Mouse (Mus musculus) adrenal gland, postnatal 36 days (tissue): ENCODE measurements at regions not wholly inside any gene's neighbourhood (a gene's known extent, or its start where the extent isn't known, plus 50 kb on each side); places are given as distances from the start of the nearest gene placed in this dataset.
A peak's percentile ranks its signal among the peaks of the same experiment; 100 is the strongest.

ENCODE experiments used
- DNase-seq, 2 experiments: peaks; one replicate each; pipeline ENCODE4 v3.0.0; 2021; ENCODE audit warnings: mixed read lengths in 1 of 2

- DNase-seq = no peak
Observed at GRCm38 (mm10) chr15:88213356-88213755, 386.7 kb upstream of the Zdhhc25 start.

DNA sequence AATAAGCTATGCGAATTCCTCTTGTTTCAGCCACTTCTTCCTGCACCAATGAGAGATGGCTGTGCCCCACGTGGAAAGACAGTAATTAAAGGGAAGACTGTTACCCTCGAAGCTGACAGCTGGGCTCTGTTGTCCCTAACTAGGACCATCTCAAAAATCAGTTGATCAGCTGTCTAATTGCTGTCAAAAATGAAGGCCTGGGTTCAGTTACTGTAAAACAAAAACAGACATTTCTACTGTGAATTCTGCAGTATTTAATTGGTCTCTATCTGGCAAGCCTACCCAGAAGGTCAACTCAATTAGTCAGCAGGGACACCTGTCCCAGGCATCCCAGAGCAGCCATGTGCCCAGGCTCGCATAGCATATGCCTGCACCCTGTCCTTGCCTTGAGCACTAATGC is 385.8 kb upstream of the Zdhhc25 start:
- DNase-seq = no peak

GRCm38 (mm10) chr15:88229456-88229855 is 370.6 kb upstream of the Zdhhc25 start:
- no peak for DNase-seq

GRCm38 (mm10) chr15:88244606-88245005 is 355.5 kb upstream of the Zdhhc25 start:
- DNase-seq = no peak

- no peak for DNase-seq
Observed at GRCm38 (mm10) chr15:88245496-88246246, 354.4 kb upstream of the Zdhhc25 start.

DNA sequence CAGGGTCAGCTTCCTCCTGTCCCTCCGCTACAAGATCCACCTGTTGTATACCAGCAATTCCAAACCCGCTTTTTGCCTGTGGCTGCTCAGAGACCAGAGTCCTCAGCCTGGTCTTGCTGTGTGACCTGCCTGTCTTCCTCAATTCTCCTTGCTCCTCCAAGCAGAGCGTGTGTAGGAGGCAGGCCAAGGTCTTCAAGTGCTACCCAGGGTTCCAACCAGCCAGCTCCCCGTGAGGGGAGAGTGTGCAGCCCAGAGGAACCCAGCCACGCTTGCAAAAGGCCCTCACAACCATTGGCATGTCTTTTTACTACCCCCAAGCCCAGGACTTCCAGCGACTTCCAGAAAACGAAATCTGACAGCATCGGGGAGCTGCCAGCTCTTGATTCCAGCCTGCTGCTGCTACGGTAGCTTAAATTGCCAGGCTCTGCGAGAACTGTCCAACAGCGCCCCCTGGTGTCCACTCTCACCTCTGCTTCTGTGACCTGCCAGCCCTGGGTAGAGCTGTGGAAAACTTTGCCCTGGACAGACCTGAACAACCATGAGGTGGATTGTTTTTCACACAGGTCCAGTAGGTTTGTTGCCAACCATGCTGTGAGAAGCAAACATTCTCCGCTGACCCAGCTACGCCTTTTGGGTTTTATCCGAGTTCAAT is 352.0 kb upstream of the Zdhhc25 start:
- DNase-seq = peak; percentile 89 to 91

GRCm38 (mm10) chr15:88288051-88288450 is 312.1 kb upstream of the Zdhhc25 start:
- DNase-seq = no peak

GRCm38 (mm10) chr15:88288696-88289095 is 311.4 kb upstream of the Zdhhc25 start:
- no peak for DNase-seq

DNA sequence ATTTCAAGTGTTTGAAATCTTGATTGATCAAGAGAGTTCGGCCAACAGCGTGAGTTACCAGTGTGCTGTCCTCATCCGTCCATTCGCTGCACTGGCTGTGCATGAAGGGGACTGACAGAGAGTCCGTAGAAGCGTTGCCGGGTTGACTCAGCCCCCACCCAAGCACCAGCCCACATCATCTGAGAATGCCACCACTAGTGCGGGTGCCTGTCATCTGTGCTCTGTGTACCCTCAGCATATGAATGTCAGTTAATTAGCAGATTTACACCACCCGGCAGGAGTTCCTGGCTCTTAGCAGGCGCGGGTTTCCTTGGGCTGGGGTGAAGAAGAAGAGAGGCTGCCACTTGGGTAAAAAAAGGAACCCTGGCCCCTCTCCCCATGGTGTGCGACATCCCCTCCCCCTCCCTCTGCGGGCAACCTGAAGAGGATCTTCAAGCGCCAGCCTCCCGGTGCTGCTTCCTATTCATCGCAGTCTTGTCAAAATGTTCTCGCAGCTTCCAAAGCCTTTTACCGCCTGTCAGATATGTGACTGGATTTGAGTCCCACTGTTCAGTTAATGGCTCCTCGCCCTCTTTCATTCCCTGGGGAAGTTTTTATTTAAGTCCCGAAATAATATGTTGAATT is 309.2 kb upstream of the Zdhhc25 start:
- DNase-seq = no peak

DNA sequence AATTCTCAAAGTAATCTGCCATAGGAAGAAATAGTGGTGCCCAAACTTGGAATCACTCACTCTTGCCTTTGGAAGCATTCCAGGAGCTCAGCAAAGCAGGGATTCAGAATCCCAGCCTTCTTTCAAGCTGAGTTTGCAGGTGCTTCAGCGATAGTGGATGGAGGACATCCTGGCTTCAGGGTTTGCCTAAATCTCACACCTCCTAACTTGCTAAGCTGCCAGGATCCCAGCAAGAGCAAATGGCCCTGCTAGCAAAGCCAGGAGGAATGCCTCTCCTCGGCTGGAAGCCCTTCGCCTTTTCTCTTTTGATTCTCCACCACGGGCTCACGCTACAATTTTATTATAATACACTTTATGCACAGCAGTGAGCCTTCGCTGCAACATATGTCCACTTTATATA is 301.0 kb upstream of the Zdhhc25 start:
- DNase-seq = no peak

DNA sequence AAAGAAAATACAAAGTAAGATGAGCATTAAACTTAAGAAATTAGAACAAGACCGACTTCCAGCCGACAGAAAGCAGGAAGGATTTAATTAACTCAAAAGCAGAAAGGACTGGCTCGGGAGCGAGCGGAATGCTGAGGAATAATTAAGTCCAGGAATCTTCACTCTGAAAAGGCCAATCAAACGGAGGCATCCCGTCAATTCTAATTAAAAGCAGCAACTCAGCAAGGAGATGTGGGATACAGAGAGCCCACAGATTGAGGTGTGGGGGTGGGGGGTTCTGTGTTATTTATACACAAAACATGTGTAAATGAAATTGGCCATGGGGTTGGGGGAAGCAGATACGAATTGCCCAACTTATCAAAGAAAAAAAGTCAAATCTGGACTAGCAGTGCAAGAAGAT is 288.9 kb upstream of the Zdhhc25 start:
- DNase-seq = no peak

DNA sequence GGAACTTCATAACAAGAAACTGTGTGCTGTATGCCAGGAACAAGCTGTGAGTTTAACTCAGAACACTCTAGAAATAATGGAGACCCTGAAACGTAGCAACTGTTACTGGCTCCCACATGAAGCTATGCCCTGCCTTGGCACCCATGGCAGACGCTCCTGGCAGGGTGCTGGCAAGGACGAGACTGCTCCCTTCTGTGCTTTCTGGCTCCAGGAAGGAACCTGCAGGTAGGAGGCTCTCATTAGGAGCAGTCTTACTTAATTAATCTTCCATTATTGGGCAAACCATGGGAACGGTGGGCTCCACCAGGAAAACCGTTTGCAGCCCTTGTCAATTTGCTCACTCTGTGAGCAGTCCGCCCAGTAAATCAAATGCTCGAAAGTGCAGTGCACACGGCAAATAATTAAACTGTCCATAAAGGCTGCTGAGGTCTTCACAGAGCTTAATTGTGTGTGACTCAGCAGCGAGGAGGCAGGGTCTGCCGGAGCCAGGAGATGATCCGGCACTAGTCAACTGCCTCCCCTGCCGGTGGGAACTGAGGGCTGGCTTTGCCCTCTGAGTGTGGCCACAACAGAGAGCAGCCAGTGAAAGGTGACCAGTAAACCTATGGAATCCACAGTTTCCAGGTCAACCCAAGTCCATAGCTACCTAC is 285.2 kb upstream of the Zdhhc25 start:
- no peak for DNase-seq

GRCm38 (mm10) chr15:88318048-88318447 is 282.1 kb upstream of the Zdhhc25 start:
- DNase-seq = no peak

DNA sequence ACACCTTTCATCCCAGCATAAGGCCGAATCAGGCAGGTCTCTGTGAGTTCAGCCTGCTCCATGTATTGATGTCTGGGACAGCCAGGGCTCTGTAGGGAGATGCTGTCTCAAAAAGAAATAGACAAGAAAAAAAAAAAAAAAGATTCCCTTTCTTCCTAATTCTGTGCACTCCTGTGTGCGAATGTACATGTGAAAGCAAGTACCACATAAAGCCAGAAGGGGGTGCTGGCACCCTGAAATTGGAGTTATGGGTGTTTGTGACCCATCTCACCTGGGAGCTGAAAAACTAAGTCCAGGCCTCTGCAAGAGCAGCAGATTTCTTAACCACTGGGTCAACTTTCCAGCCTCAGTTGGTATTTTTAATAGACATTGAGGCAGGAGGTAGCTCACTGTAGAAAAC is 280.6 kb upstream of the Zdhhc25 start:
- DNase-seq = peak in 1 of 2 experiments; percentile 7

- DNase-seq = no peak
Observed at GRCm38 (mm10) chr15:88323584-88324375, 276.3 kb upstream of the Zdhhc25 start.

- DNase-seq = no peak
Observed at GRCm38 (mm10) chr15:88325108-88325507, 275.0 kb upstream of the Zdhhc25 start.

GRCm38 (mm10) chr15:88353206-88353605 is 246.9 kb upstream of the Zdhhc25 start:
- no peak for DNase-seq

- no peak for DNase-seq
Observed at GRCm38 (mm10) chr15:88360375-88361035, 239.6 kb upstream of the Zdhhc25 start.

DNA sequence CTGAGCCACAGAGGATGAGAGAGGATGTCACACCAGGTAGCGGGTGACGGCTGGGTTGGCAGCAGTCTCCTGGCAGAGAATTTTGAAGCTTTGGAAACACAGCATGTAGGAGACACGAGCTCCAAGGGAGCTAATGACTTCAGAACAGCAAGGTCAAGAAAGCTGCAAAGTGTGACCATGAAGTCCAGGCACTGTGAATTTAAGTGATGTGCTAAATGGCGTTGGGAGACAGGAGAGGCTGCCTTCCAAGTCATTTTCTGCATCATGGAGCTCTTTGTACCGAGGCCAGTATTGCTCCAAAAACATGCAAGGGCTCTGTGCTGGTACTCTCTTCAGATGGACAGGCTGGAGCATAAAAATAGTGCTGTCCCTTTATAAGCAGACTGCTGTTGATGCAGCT is 238.8 kb upstream of the Zdhhc25 start:
- DNase-seq = no peak

DNA sequence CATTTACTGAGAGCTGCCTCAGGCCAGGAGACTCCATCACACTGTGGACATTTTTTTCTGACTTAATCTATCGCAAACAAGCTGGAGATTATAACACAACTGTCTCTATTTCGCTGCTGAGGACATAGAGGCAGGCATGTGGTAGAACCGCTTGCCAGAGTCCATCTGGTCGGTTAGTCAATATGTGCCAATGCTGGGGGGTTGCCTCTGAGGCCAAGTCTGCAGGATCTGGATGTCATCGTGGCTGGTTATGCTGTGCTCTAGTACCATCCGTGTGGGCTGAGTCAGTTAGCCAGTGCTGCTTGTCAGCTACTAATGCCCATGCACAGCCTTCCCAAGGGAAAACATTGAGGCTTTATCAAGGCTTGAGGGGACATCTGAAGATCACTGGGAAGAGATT is 237.1 kb upstream of the Zdhhc25 start:
- no peak for DNase-seq

- DNase-seq = no peak
Observed at GRCm38 (mm10) chr15:88370366-88370765, 229.7 kb upstream of the Zdhhc25 start.

GRCm38 (mm10) chr15:88372039-88372438 is 228.1 kb upstream of the Zdhhc25 start:
- DNase-seq = no peak
